ENCODE assay signal across 19 mouse cellular contexts in the genomic region with DNA sequence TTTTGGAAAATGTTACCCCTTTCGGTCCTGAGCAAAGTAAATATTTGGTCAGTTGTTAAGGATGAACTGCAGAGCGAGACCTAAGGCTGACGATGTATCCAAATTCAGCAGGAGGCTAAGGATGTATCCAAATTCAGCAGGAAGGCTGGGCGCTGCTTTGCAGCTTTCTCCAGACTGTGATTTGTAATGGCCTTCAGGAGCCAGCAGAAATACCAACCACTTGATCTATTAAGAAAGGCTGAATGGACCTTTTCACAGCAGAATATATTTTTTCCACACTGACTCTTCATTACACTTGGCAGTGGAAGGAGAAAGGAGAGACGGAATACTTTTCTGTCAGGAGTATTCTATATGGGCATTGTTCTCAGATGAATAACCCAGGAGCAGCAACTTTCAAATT.
DNase-seq lines count a peak whose midpoint lies in the region; ATAC-seq lines count a peak whose summit lies in the region.
"Had no signal": no experiment of that assay in that cellular context is flagged by ENCODE, and none has a peak within 500 bp of the region (broad histone marks: within the 10 kb centered on the region; RNA-seq: fewer than 3 reads in every experiment).

No protein-coding gene starts in this region.

- H3K27me3 ChIP-seq in forebrain, embryonic 15.5 days = no peaks in the 10 kb centered on the region
- no peaks in the 10 kb centered on the region for H3K27me3 ChIP-seq in forebrain, embryonic 12.5 days
- no peaks in the 10 kb centered on the region for H3K27me3 ChIP-seq in midbrain, embryonic 11.5 days (ENCODE audit: control insufficient read depth, insufficient read depth, low read length)
- no peaks in the 10 kb centered on the region for H3K27me3 ChIP-seq in midbrain, embryonic 15.5 days (replicated peaks)
- H3K27me3 ChIP-seq: CH12.LX; embryonic facial prominence, embryonic 13.5 days; heart, embryonic 13.5 days had no signal

- no peak overlapping the region for H3K9ac ChIP-seq in forebrain, embryonic 15.5 days (replicated peaks)
- no peak overlapping the region for H3K9ac ChIP-seq in forebrain, embryonic 12.5 days
- no peak overlapping the region for H3K9ac ChIP-seq in midbrain, embryonic 11.5 days (ENCODE audit: low read length)
- H3K9ac ChIP-seq in midbrain, embryonic 15.5 days = no peak overlapping the region
- H3K9ac ChIP-seq: embryonic facial prominence, embryonic 13.5 days; heart, embryonic 13.5 days had no signal

- WGBS in forebrain, embryonic 15.5 days = 54% methylated on average over 5 of the region's 5 CpGs
- 70% methylated on average over 5 of the region's 5 CpGs for WGBS in forebrain, embryonic 12.5 days
- WGBS in midbrain, embryonic 11.5 days = 84% methylated on average over 5 of the region's 5 CpGs
- 76% methylated on average over 5 of the region's 5 CpGs for WGBS in midbrain, embryonic 15.5 days

- H3K9me3 ChIP-seq in forebrain, embryonic 15.5 days = no peaks in the 10 kb centered on the region
- no peaks in the 10 kb centered on the region for H3K9me3 ChIP-seq in forebrain, embryonic 12.5 days
- no peaks in the 10 kb centered on the region for H3K9me3 ChIP-seq in midbrain, embryonic 11.5 days (ENCODE audit: control insufficient read depth, low read length)
- H3K9me3 ChIP-seq in midbrain, embryonic 15.5 days = no peaks in the 10 kb centered on the region
- H3K9me3 ChIP-seq: embryonic facial prominence, embryonic 13.5 days; heart, embryonic 13.5 days had no signal

- peaks cover 8% of the 10 kb centered on the region; the same call in 1 of the 2 replicates for H3K4me1 ChIP-seq in forebrain, embryonic 15.5 days
- H3K4me1 ChIP-seq in forebrain, embryonic 12.5 days = no peaks in the 10 kb centered on the region
- no peaks in the 10 kb centered on the region for H3K4me1 ChIP-seq in midbrain, embryonic 11.5 days (ENCODE audit: control insufficient read depth, insufficient read depth, low read length)
- H3K4me1 ChIP-seq in midbrain, embryonic 15.5 days = no peaks in the 10 kb centered on the region
- H3K4me1 ChIP-seq: embryonic facial prominence, embryonic 13.5 days; heart, embryonic 13.5 days had no signal

- no peak overlapping the region for H3K4me3 ChIP-seq in forebrain, embryonic 15.5 days
- no peak overlapping the region for H3K4me3 ChIP-seq in forebrain, embryonic 12.5 days (replicated peaks)
- H3K4me3 ChIP-seq in midbrain, embryonic 11.5 days (ENCODE audit: low read depth, low read length) = no peak overlapping the region
- no peak overlapping the region for H3K4me3 ChIP-seq in midbrain, embryonic 15.5 days
- H3K4me3 ChIP-seq: embryonic facial prominence, embryonic 13.5 days; heart, embryonic 13.5 days had no signal

- peak overlapping the region; percentile 13; the same call in 1 of the 2 replicates for H3K27ac ChIP-seq in forebrain, embryonic 15.5 days (replicated peaks)
- no peak overlapping the region for H3K27ac ChIP-seq in forebrain, embryonic 12.5 days
- no peak overlapping the region for H3K27ac ChIP-seq in midbrain, embryonic 11.5 days (ENCODE audit: low read depth, low read length)
- no peak overlapping the region for H3K27ac ChIP-seq in midbrain, embryonic 15.5 days
- H3K27ac ChIP-seq: embryonic facial prominence, embryonic 13.5 days; heart, embryonic 13.5 days had no signal

- H3K36me3 ChIP-seq in forebrain, embryonic 15.5 days = no peaks in the 10 kb centered on the region
- no peaks in the 10 kb centered on the region for H3K36me3 ChIP-seq in forebrain, embryonic 12.5 days (replicated peaks)
- no peaks in the 10 kb centered on the region for H3K36me3 ChIP-seq in midbrain, embryonic 11.5 days (ENCODE audit: control insufficient read depth, insufficient read depth, low read length)
- H3K36me3 ChIP-seq in midbrain, embryonic 15.5 days (replicated peaks) = no peaks in the 10 kb centered on the region
- H3K36me3 ChIP-seq: embryonic facial prominence, embryonic 13.5 days had no signal

- peak; percentile 51 for DNase-seq in midbrain, embryonic 11.5 days (ENCODE audit: low spot score, missing footprints)
- DNase-seq in fibroblast of lung, adult 2 months (ENCODE audit: low read depth) = peak; percentile 57
- DNase-seq in skeletal muscle tissue, adult 2 months (ENCODE audit: low read depth, low spot score) = peak; percentile 26
- no peak for DNase-seq in kidney, adult 8-10 months
- DNase-seq: adrenal gland, adult 8-10 months; adrenal gland, postnatal 36 days; cerebellum, adult 11 months; cerebellum, adult 8-10 months; cerebellum, postnatal 14 days; heart, adult 11 months; heart, postnatal 36 days; kidney, adult 11 months had no signal

- H3K4me2 ChIP-seq in forebrain, embryonic 15.5 days (replicated peaks) = no peak overlapping the region
- no peak overlapping the region for H3K4me2 ChIP-seq in forebrain, embryonic 12.5 days
- no peak overlapping the region for H3K4me2 ChIP-seq in midbrain, embryonic 11.5 days
- H3K4me2 ChIP-seq in midbrain, embryonic 15.5 days = no peak overlapping the region
- H3K4me2 ChIP-seq: embryonic facial prominence, embryonic 13.5 days; heart, embryonic 13.5 days had no signal

- ATAC-seq in forebrain, embryonic 15.5 days (replicated peaks) = 0 out of 2 replicates have a peak, but pooled peaks have one; percentile 19
- no peak for ATAC-seq in forebrain, embryonic 12.5 days (ENCODE audit: low FRiP score)
- no peak for ATAC-seq in midbrain, embryonic 11.5 days (ENCODE audit: low FRiP score)
- no peak for ATAC-seq in midbrain, embryonic 15.5 days (replicated peaks)
- ATAC-seq: hindbrain, embryonic 16.5 days had no signal

Comparison
In these comparisons a context has a peak if more than half of its experiments do, and no peak if none do; other contexts are left out.
1. DNase-seq: peak in midbrain, embryonic 11.5 days (single experiment), fibroblast of lung, adult 2 months (single experiment) and skeletal muscle tissue, adult 2 months (single experiment); none in kidney, adult 8-10 months (0 of 2).